Mouse (Mus musculus): Measurements from ENCODE around the gene Schip1.

The Schip1 gene

GRCm38 (mm10) chr3:68470061-68470460 lies 405.5 kb downstream of the Schip1 start:
- no peak for DNase-seq (ENCODE audit: low read depth, low spot score)

- no peak for DNase-seq (ENCODE audit: low read depth, low spot score)
These were observed 406.0 kb downstream of the Schip1 start for GRCm38 (mm10) chr3:68470622-68471021.

GRCm38 (mm10) chr3:68476336-68476735 lies 411.7 kb downstream of the Schip1 start:
- peak; percentile 56 for DNase-seq (ENCODE audit: low read depth, low spot score)

GRCm38 (mm10) chr3:68477478-68477877 lies 412.9 kb downstream of the Schip1 start:
- peak; percentile 82 for DNase-seq (ENCODE audit: low read depth, low spot score)

- no peak for DNase-seq (ENCODE audit: low read depth, low spot score)
These were observed 414.7 kb downstream of the Schip1 start for GRCm38 (mm10) chr3:68479266-68479665.

GRCm38 (mm10) chr3:68483517-68483916 lies 418.9 kb downstream of the Schip1 start:
- no peak for DNase-seq (ENCODE audit: low read depth, low spot score)

- DNase-seq (ENCODE audit: low read depth, low spot score) = no peak
These were observed 419.4 kb downstream of the Schip1 start for GRCm38 (mm10) chr3:68484021-68484420.

GRCm38 (mm10) chr3:68484561-68484960 lies 420.0 kb downstream of the Schip1 start:
- DNase-seq (ENCODE audit: low read depth, low spot score) = no peak

GRCm38 (mm10) chr3:68487621-68488020 lies 423.0 kb downstream of the Schip1 start:
- DNase-seq (ENCODE audit: low read depth, low spot score) = no peak

GRCm38 (mm10) chr3:68488316-68488715 lies 423.7 kb downstream of the Schip1 start:
- peak; percentile 42 for DNase-seq (ENCODE audit: low read depth, low spot score)

GRCm38 (mm10) chr3:68491516-68491915 lies 426.9 kb downstream of the Schip1 start:
- no peak for DNase-seq (ENCODE audit: low read depth, low spot score)

- no peak for DNase-seq (ENCODE audit: low read depth, low spot score)
These were observed 427.5 kb downstream of the Schip1 start for GRCm38 (mm10) chr3:68492066-68492465.

GRCm38 (mm10) chr3:68492513-68492912 lies 427.9 kb downstream of the Schip1 start:
- peak; percentile 96 for DNase-seq (ENCODE audit: low read depth, low spot score)

GRCm38 (mm10) chr3:68493170-68493585 lies 428.6 kb downstream of the Schip1 start:
- peak; percentile 96 for DNase-seq (ENCODE audit: low read depth, low spot score)

- DNase-seq (ENCODE audit: low read depth, low spot score) = peak; percentile 94
These were observed 429.1 kb downstream of the Schip1 start for GRCm38 (mm10) chr3:68493586-68494295.

GRCm38 (mm10) chr3:68494296-68495095 lies 429.9 kb downstream of the Schip1 start:
- DNase-seq (ENCODE audit: low read depth, low spot score) = no peak

GRCm38 (mm10) chr3:68495096-68495735 lies 430.6 kb downstream of the Schip1 start:
- DNase-seq (ENCODE audit: low read depth, low spot score) = peak; percentile 57

- peak; percentile 41 for DNase-seq (ENCODE audit: low read depth, low spot score)
These were observed 431.2 kb downstream of the Schip1 start for GRCm38 (mm10) chr3:68495736-68496242.

GRCm38 (mm10) chr3:68496513-68496912 lies 431.9 kb downstream of the Schip1 start:
- DNase-seq (ENCODE audit: low read depth, low spot score) = no peak

- no peak for DNase-seq (ENCODE audit: low read depth, low spot score)
These were observed 435.0 kb downstream of the Schip1 start for GRCm38 (mm10) chr3:68499532-68500152.

- DNase-seq (ENCODE audit: low read depth, low spot score) = no peak
These were observed 440.2 kb downstream of the Schip1 start for GRCm38 (mm10) chr3:68504838-68505237.
